Mouse (Mus musculus) lung, embryonic 14.5 days (tissue): ENCODE measurements around the gene Ptprm. TPM values are rescaled to one million over a fixed set of nuclear protein-coding genes. Genes with fewer than 3 reads are reported as not detected.

ENCODE experiments used
- ATAC-seq: fragments of 200-750 bp; cut with Nextera tagmentation; 2 replicates; pipeline ENCODE4 v1.8.0; 2017; ENCODE audit warnings: mild to moderate bottlenecking, moderate TSS enrichment, moderate library complexity; ENCODE audit not compliant: insufficient read depth
- DNase-seq: peaks from one replicate; pipeline ENCODE4 v3.0.0-alpha.2; 2015
- H3K27ac ChIP-seq: fragments of 300-500 bp; sonication (generic); 2 replicates; pipeline ENCODE4 v1.5.1; 2014; ENCODE audit warnings: low read depth, mild to moderate bottlenecking, moderate library complexity
- H3K27me3 ChIP-seq: fragments of 300-500 bp; sonication (generic); 2 replicates; pipeline ENCODE4 v1.6.1; 2014; ENCODE audit warnings: low read length, control low read depth; ENCODE audit not compliant: insufficient read depth
- H3K36me3 ChIP-seq: fragments of 300-500 bp; sonication (generic); 2 replicates; pipeline ENCODE4 v1.6.1; 2014; ENCODE audit warnings: control low read depth; ENCODE audit not compliant: insufficient read depth
- H3K4me1 ChIP-seq: fragments of 300-500 bp; sonication (generic); 2 replicates; pipeline ENCODE4 v1.6.1; 2014; ENCODE audit warnings: antibody characterized with exemption, control low read depth; ENCODE audit not compliant: insufficient read depth
- H3K4me2 ChIP-seq: fragments of 300-500 bp; sonication (generic); 2 replicates; pipeline ENCODE4 v1.6.1; 2014; ENCODE audit warnings: mild to moderate bottlenecking
- H3K4me3 ChIP-seq: fragments of 300-500 bp; sonication (generic); 2 replicates; pipeline ENCODE4 v1.5.1; 2014; ENCODE audit warnings: low read depth, low read length
- H3K9ac ChIP-seq: fragments of 300-500 bp; sonication (generic); 2 replicates; pipeline ENCODE4 v1.6.1; 2014
- H3K9me3 ChIP-seq: fragments of 300-500 bp; sonication (generic); 2 replicates; pipeline ENCODE4 v1.6.1; 2016; ENCODE audit warnings: low read depth, low read length, control low read depth
- CTCF ChIP-seq: IDR thresholded peaks from 2 replicates; pipeline ENCODE4 v1.5.1; 2016; ENCODE audit warnings: antibody characterized with exemption, low read depth
- WGBS: fragments of 180-500 bp; shearing (Covaris S2); extraction: QIAGEN DNeasy Blood & Tissue Kit; methylation state at CpG from one replicate; pipeline ENCODE4 v1.1.7; 2014; 5-methylcytosine and 5-hydroxymethylcytosine counted together
- polyA plus RNA-seq: library from polyadenylated mRNA; unstranded; fragments of >200 nt; fragmentation: Nextera tagmentation; extraction: Ambion mirVana; gene quantifications from 2 replicates; pipeline ENCODE4 v1.2.1, GENCODE M21; 2014

Ptprm gene
- polyA plus RNA-seq, 1 experiment from 2014 or later: 45.4 TPM

GRCm38 (mm10) chr17:66912533-66912932, 441.7 kb downstream of the Ptprm start:
- H3K4me3 ChIP-seq: no peak overlapping the region
- no peak for TF ChIP-seq CTCF
- no peaks in the 10 kb centered on the region for H3K36me3 ChIP-seq
- no peak overlapping the region for H3K27ac ChIP-seq
- H3K9ac ChIP-seq: no peak overlapping the region
- 68% methylated on average over 6 of the region's 6 CpGs for WGBS
- ATAC-seq: no peak
- H3K4me1 ChIP-seq: no peaks in the 10 kb centered on the region
- H3K27me3 ChIP-seq: no peaks in the 10 kb centered on the region
- peak; percentile 67 for DNase-seq
- no peaks in the 10 kb centered on the region for H3K9me3 ChIP-seq
- H3K4me2 ChIP-seq: no peak overlapping the region

GRCm38 (mm10) chr17:66912120-66912519, 442.1 kb downstream of the Ptprm start:
- no peak overlapping the region for H3K9ac ChIP-seq
- DNase-seq (no peak), ATAC-seq (no peak)
- H3K4me1 ChIP-seq: no peaks in the 10 kb centered on the region
- no peak overlapping the region for H3K27ac ChIP-seq
- H3K27me3 ChIP-seq: no peaks in the 10 kb centered on the region
- 70% methylated on average over 11 of the region's 11 CpGs for WGBS
- H3K9me3 ChIP-seq: no peaks in the 10 kb centered on the region
- H3K4me3 ChIP-seq: no peak overlapping the region
- H3K36me3 ChIP-seq: no peaks in the 10 kb centered on the region
- TF ChIP-seq CTCF: no peak
- H3K4me2 ChIP-seq: no peak overlapping the region

DNA sequence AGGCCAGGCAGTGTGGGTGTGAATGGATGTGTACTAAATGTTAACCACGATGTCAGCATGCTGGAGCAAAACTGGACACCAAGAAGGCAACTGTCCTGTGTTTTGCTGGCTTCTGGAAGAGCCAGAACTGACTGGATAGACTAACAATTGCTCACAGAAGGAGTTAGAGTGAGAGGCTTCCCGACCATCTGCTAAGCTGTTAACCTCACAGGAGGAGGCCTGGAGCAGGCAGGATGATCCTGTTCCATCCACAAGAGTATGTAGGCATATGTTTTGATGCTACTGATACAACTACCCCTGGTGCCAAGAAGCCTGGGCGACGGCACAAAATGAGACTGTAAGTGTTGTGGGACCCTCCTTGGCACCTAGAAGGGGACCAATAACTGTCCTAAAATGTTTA, 444.4 kb downstream of the Ptprm start:
- no peaks in the 10 kb centered on the region for H3K9me3 ChIP-seq
- no peak overlapping the region for H3K9ac ChIP-seq
- H3K27ac ChIP-seq: no peak overlapping the region
- H3K27me3 ChIP-seq: no peaks in the 10 kb centered on the region
- no peak overlapping the region for H3K4me3 ChIP-seq
- H3K36me3 ChIP-seq: no peaks in the 10 kb centered on the region
- no peaks in the 10 kb centered on the region for H3K4me1 ChIP-seq
- WGBS: 72% methylated on average over 4 of the region's 4 CpGs
- no peak for DNase-seq
- ATAC-seq: no peak
- TF ChIP-seq CTCF: no peak
- H3K4me2 ChIP-seq: no peak overlapping the region

- Histone ChIP-seq H3K36me3 (no peaks in the 10 kb centered on the region), H3K9ac (no peak overlapping the region), H3K4me2 (no peak overlapping the region), H3K27me3 (no peaks in the 10 kb centered on the region), H3K4me3 (no peak overlapping the region), H3K27ac (no peak overlapping the region), H3K4me1 (no peaks in the 10 kb centered on the region), H3K9me3 (no peaks in the 10 kb centered on the region)
- ATAC-seq: no peak
- WGBS: 79% methylated on average over 6 of the region's 6 CpGs
- no peak for DNase-seq
- TF ChIP-seq CTCF: no peak
Observed at GRCm38 (mm10) chr17:66908921-66909320, 445.3 kb downstream of the Ptprm start.

- Histone ChIP-seq H3K27ac (no peak overlapping the region), H3K9me3 (no peaks in the 10 kb centered on the region), H3K9ac (no peak overlapping the region), H3K4me1 (no peaks in the 10 kb centered on the region), H3K36me3 (no peaks in the 10 kb centered on the region), H3K27me3 (no peaks in the 10 kb centered on the region), H3K4me3 (no peak overlapping the region), H3K4me2 (no peak overlapping the region)
- no peak for ATAC-seq
- no peak for DNase-seq
- 80% methylated on average over 1 of the region's 1 CpGs for WGBS
- no peak for TF ChIP-seq CTCF
Observed at GRCm38 (mm10) chr17:66894181-66894580, 460.1 kb downstream of the Ptprm start.

GRCm38 (mm10) chr17:66891916-66892315, 462.3 kb downstream of the Ptprm start:
- no peak overlapping the region for H3K4me2 ChIP-seq
- no peaks in the 10 kb centered on the region for H3K36me3 ChIP-seq
- no peak overlapping the region for H3K9ac ChIP-seq
- ATAC-seq (no peak), DNase-seq (no peak)
- no peak overlapping the region for H3K27ac ChIP-seq
- no peak for TF ChIP-seq CTCF
- H3K9me3 ChIP-seq: no peaks in the 10 kb centered on the region
- no peaks in the 10 kb centered on the region for H3K27me3 ChIP-seq
- H3K4me3 ChIP-seq: no peak overlapping the region
- H3K4me1 ChIP-seq: no peaks in the 10 kb centered on the region
- 93% methylated on average over 6 of the region's 6 CpGs for WGBS

GRCm38 (mm10) chr17:66891067-66891862, 463.0 kb downstream of the Ptprm start:
- no peak for ATAC-seq
- DNase-seq: no peak
- Histone ChIP-seq H3K4me2 (no peak overlapping the region), H3K4me3 (no peak overlapping the region), H3K9ac (no peak overlapping the region), H3K27me3 (no peaks in the 10 kb centered on the region), H3K4me1 (no peaks in the 10 kb centered on the region), H3K27ac (no peak overlapping the region), H3K9me3 (no peaks in the 10 kb centered on the region), H3K36me3 (no peaks in the 10 kb centered on the region)
- TF ChIP-seq CTCF: no peak
- WGBS: 52% methylated on average over 13 of the region's 13 CpGs
